Mouse (Mus musculus) gastrocnemius, postnatal 14 days (tissue): ENCODE data around the gene Dnajb12. TPM values are rescaled to one million over a fixed set of nuclear protein-coding genes. Genes with fewer than 3 reads are reported as not detected.
A peak's percentile ranks its signal among the peaks of the same experiment; 100 is the strongest.

ENCODE experiments used
- DNase-seq: peaks from one replicate; pipeline ENCODE4 v3.0.0; 2021; ENCODE audit warnings: mixed read lengths
- intact Hi-C: fragments of 180-260 bp; cut with DNase I; formaldehyde crosslinking; loops from one replicate; pipeline ENCODE4 v1.15.1; 2025; ENCODE audit warnings: low total_unique reads
- total RNA-seq, 2 experiments: library from RNA; stranded (reverse); gene quantifications; 2 replicates each; pipeline ENCODE4 v1.2.3; 2021

Dnajb12 gene
- total RNA-seq, 2 experiments from 2014 or later: 45.5 to 47.5 TPM

DNA sequence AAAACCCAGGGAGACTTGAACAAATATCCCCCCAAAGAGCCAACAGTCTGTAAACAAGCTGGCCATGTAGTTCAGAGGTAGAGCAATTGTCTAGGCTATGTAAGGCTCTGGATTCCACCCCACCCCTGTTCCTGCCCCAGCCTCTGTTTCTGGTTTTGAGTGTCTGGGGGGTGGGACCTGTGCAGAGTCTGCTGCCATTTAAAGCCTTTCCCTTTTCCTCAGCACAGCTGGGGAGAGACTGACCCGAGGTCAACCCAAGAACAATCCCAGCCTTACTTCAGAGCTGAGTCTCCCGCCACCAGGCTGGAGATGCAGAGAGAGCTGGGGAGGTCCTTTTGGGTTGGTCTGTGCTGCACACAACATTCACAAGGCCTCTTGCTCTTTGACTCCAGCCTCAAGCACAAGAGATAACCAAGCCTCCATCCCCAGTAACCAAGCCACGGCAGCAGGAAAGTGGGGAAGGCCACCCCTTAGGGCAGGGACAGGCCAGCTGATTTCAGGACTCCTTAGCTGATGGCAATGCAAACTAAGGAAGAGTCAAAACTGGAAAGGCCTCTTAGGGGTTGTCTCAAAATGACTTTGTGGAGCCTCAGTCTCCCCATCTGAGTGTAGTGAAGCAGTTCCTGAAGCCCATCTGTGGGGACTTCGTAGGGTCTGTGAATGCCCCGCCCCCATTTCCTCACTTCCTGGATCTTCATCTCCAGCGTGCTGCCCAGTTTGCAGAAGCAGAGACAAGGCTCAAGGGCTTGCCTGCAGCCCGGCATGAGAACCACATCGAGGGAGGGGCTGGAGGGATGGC, 56.9 kb downstream of the Dnajb12 start:
- intact Hi-C loops: loop anchor here (5.0 kb wide), 1 partner anchor 44 kb away; no protein-coding TSS in a partner anchor
- no peak for DNase-seq

DNA sequence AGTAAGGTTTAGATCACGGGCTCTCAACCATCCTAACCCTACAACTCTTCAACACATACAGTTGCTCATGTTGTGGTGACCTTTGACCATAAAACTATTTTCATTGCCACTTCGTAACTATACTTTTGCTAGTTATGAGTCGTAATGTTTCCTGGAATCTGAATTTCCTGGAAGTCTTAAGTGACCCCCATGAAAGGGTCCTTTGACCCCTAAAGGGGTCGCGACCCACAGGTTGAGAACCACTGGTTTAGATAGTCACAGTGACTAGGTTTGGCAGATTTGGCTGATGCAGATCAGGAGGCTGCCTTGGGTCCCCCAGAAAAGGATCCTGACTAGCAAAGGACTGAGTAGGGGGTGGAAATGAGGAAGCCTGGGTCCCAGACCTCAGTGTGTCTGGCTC, 59.3 kb downstream of the Dnajb12 start:
- no peak for DNase-seq
- intact Hi-C loops: loop anchor here (5.0 kb wide), 1 partner anchor 46 kb away; no protein-coding TSS in a partner anchor

DNA sequence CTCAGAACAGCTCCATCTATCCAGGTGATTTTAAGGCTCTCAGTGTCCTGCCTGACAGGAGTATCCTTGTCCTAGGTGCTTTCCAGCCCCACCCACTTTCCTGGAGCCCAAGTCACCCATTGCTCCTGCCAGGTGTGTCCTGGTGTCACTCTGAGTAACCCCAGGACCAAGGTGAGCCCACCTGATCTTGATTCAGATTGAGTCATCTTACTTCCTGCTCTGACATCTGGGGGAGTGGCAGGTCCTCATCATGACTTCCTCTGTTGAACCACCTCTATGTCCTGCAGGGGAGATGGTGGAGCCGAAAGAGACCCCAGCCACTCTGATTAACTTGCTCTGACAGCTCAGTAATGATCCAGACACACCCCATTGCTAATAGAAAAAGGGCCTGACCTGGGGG, 59.7 kb downstream of the Dnajb12 start:
- intact Hi-C loops: loop anchor here (5.0 kb wide), 1 partner anchor 47 kb away; no protein-coding TSS in a partner anchor
- no peak for DNase-seq

DNA sequence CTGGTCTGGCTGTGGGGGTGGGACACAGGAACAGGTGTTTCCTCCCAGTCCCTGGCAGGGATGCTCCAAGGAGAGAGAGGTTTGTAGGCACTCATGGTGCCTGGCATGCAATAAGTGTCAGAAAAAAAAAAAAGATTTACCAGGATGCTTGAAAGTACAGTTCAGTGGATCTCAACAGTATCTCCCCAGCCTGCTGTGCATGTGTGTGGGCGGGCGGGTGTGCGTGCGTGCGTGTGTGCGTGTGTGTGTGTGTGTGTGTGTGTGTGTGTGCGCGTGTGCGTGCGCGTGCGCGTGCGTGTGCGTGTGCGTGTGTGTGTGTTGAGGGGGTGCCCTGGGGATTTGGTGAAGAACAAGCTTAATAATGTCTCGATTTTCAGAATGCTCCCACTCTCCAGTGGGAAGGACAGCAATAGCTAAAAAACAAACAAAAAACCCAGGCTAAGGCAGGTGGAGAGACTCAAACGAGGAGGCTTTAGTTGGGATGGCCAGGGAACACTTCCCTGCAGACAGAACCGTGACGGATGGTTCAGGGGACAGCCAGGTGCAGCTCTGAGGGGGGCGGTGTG, 63.0 kb downstream of the Dnajb12 start:
- intact Hi-C loops: no loop called here
- no peak for DNase-seq

DNA sequence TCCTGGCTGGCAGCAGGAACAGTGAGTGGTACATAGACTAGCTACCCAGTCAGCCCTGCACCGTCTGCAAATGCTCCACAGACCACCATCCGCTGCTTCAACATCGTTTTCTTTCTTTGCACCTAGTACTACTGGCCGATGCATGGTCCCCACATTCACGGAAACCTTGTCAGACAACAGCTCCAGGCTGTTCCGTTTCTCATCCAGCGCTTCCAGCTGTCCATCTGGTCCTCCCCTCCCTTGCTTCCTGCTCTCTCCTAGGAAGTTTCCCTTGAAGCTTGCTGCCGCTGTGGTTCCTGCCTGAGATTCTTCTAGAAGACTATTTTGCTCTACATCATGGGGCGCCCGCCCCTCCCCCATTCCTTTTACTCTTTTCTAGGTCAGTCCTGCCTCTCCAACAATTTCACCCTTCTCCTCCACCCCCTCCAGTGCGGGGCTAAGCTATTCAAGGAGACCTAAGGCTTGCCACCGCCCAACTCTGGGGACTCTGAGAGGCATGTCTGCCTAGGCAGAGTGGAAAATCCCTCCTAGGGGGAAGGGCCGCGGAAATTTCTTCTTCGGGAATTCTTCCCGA, 63.6 kb downstream of the Dnajb12 start:
- peak; percentile 59 for DNase-seq
- intact Hi-C loops: no loop called here

DNA sequence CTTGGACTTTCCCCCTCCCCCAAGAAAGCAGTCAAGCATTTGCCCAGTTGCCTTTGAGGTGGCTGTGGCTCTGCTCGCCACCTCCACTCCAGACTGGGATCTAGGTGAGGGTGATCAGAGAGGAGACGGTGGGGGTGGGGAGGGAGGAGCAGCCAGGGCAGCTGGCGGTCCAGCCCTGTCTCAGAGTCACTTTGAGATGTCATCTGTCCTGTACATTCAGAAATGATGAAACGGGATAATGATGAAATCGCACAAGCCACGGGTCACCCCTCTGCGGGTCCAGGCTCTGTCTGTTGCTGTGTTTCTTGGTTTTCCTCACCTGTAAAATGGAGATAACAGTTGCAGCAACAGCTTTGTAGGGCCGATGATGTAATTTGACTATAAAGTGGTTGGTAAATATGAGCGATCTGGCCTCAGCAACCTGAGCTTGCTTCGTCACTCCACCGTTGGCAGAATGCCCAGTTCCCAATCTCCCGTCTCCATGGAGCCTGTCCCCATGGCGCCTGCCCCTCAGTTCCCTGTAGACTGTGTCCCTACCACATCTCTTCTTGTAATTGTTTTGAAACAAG, 64.1 kb downstream of the Dnajb12 start:
- peak; percentile 54 for DNase-seq
- intact Hi-C loops: no loop called here

DNA sequence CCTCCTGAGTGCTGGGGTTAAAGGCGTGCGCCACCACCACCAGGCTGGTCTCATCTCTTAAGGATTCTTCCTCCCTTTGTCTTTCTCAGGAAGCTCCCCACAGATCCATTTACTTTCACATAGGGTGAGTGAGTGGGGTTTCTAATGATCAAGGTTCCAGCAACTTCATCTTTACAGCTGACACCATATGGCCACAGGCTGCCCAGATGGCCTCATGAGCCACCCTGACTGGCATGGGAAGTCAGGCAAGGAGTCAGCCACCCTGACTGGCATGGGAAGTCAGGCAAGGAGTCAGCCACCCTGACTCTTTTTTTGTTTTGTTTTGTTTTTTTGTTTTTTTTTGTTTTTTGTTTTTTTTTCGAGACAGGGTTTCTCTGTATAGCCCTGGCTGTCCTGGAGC, 66.1 kb downstream of the Dnajb12 start:
- intact Hi-C loops: no loop called here
- DNase-seq: no peak

DNA sequence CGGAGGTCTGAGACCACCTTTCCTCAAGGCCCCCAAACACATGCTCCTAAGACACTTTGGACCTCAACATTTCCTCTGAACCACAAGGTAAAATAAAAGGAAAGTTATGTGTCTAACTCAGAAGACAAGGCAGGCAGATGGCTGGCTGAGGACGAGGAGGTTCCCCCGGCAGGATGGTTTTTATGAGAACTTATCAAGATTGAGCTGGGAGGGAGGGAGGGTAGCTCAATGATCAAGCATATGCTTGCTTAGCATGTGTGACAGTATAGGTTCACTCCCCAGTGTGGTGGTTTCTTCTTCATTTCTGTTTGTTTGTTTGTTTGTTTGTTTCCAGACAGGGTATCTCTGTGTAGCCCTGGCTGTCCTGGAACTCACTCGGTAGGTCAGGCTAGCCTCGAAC, 67.0 kb downstream of the Dnajb12 start:
- DNase-seq: no peak

DNA sequence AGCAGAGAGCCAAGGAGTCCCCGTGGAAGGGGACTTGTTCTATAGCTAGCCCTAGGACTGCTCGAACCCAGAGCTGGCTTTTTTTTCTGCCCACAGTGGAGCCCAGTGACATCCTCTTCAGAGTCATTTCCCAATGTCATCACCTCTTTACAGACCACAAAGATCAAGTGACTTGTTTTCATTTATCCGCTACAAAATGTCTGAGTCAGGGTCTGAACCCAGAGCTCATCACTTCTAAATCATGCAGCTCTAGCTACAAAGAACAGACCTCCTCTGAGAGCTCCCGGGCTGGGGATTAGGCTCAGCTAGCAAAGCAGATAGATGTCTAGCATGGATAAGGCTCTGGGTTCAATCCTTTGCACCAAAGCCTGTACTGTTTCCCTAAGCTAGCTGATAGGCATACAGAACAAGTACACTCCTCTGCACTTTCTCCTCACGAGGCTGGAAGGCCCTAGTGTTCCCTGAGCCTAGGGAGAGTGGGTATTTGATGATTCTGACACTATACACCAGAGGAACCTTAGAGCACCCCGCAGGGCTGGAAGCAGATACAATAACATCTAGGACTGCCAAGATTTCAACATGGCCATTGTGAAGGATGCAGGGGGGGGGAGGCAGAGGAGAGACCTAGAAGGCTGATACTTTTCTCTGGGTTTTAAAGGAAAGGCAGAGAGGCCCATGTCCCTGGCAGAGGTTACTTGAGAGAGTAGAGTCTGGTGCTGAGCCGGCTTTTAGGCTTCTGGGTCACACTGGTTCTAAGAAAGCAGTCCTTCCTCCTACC, 68.1 kb downstream of the Dnajb12 start:
- intact Hi-C loops: loop anchor here (2.0 kb wide), 1 partner anchor 49 kb away; no protein-coding TSS in a partner anchor
- no peak for DNase-seq

More for the DNA sequence above, 67.0 kb downstream of the Dnajb12 start:
- intact Hi-C loops: no loop called here

DNA sequence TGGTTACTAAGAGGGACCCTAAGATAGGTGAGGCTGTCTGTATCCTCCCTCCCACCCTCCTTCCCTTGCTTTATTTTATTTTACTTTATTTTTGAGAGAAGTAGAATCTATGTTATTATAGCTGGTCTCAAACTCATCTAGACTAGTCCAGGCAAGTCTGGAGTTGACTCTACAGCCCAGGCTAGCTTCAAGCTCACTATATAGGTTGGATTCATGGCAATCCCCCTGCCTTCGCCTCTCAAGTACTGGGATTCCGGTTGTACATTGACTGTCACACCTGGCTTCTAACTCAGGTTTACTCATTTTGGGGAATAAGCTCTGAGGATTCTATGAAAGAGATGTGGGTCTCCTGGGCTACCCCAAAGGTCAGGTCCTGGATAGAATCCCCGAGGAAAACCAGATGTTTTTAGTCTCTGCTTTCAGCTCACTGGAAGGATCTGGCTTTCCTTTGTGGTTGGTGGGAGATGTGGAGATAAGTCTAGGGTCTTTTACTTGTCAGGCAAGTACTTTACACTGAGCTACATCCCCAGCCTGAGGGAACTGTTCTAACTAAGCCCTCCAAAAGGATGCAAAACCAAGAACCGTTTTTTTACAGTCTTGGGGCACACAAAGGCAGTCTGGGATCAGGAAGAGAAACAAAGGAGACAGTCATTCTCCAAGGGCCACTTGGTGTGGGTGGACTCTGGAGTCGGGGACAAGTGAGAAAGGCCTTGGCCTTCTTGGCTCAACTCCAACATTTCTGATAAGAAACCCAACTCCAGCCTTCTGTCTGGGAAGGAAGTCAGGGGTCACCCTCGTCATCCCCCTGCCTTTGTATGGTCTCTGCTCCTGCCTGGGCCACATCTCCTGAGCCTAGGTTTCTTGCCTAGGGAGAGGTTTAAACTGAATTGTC, 69.3 kb downstream of the Dnajb12 start:
- intact Hi-C loops: loop anchor here (2.0 kb wide), 1 partner anchor 50 kb away; no protein-coding TSS in a partner anchor
- no peak for DNase-seq

Other genes starting within 250 kb of the Dnajb12 start
- gene Micu1, start 177.1 kb upstream of the Dnajb12 start, total RNA-seq: 10 to 100 TPM; 63.7 to 70.3 TPM
- gene Ddit4, start 72.3 kb downstream of the Dnajb12 start, total RNA-seq: 10 to 100 TPM; 15.4 to 70.6 TPM
- gene Ascc1, start 123.2 kb downstream of the Dnajb12 start, total RNA-seq: 10 to 100 TPM; 11.2 to 13.2 TPM
- 10 to 100 TPM; 35.6 to 47.3 TPM for gene Anapc16, start 123.6 kb downstream of the Dnajb12 start, total RNA-seq
- gene Spock2, start 226.7 kb downstream of the Dnajb12 start, total RNA-seq: 10 to 100 TPM in 1 of 2 experiments, 1 to 10 TPM in 1; 6.2 to 10.5 TPM